Mouse (Mus musculus): ENCODE measurements around the gene Ifi205. TPM values are rescaled to one million over a fixed set of nuclear protein-coding genes. Genes with fewer than 3 reads are reported as not detected.
"Not testable (repeated sequence)": the region's sequence is repeated elsewhere in the genome, so short reads cannot be mapped to it uniquely, and the experiment has no call there.

The Ifi205 gene
- not detected in 2 replicates for polyA plus RNA-seq (2015; fragmentation: Nextera tagmentation; extraction: Ambion mirVana)

DNA sequence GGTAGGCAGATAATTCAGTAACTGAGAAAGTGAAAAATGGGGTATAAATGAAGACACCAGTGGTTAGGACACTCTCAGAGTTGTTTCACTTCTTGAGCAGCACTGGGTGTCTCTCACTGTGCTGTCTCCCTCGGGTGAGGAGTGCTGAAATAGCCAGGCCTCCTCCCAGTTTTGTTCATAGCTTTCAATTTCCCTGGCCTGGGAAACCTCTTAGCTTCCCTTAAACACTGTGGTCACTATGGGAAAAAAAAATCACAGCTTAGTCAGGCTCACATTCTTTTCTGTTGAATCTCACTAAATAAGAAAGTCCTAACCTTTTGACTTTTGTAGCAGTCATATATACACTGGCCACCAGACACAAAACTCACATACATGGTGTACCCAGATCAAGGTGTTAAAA, at the start of gene Ifi205:
Ifi205 (minus strand) TSS at position 113 of the 400 bp plus-strand sequence.
- Histone ChIP-seq H3K36me3 (no peaks in the 10 kb centered on the region), H3K4me2 (replicated peaks) (no peak within 1 kb of the TSS), H3K9me3 (no peaks in the 10 kb centered on the region), H3K4me3 (no peak within 1 kb of the TSS), H3K27ac (replicated peaks) (no peak within 1 kb of the TSS), H3K4me1 (no peaks in the 10 kb centered on the region), H3K27me3 (no peaks in the 10 kb centered on the region), H3K9ac (replicated peaks) (no peak within 1 kb of the TSS)
- no peak for ATAC-seq (replicated peaks)
- 72% methylated on average over 1 of the region's 1 CpGs for WGBS

DNA sequence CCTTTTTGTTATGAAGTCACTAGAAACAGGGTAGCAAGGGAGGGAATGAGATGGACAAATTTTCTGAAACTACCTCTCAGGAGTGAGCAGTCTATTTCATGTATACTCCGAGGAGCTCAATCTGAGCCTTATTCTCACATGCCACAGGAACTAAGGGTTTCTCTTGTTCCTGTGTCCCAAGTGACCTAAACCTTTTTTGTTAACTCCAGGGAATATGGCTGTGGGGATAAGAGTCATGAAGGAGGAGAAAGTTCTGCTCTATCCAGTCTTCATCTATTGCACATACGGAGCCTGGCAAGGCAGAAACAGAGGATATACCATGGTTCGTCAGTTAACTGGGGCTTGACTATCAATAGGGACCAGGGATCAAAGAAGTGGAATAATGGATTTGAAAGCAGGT, 34.7 kb upstream of the Ifi205 start, which contains the start of gene Olfr430:
Olfr430 (plus strand) TSS at position 301 of the 400 bp plus-strand sequence.
- no peak for ATAC-seq (replicated peaks)
- H3K9ac ChIP-seq (replicated peaks): no peak within 1 kb of the TSS
- no peak within 1 kb of the TSS for H3K4me3 ChIP-seq
- no peaks in the 10 kb centered on the region for H3K4me1 ChIP-seq
- no peak within 1 kb of the TSS for H3K27ac ChIP-seq (replicated peaks)
- WGBS: 88% methylated on average over 3 of the region's 3 CpGs
- H3K36me3 ChIP-seq: no peaks in the 10 kb centered on the region
- H3K4me2 ChIP-seq (replicated peaks): no peak within 1 kb of the TSS
- no peaks in the 10 kb centered on the region for H3K27me3 ChIP-seq
- no peaks in the 10 kb centered on the region for H3K9me3 ChIP-seq

DNA sequence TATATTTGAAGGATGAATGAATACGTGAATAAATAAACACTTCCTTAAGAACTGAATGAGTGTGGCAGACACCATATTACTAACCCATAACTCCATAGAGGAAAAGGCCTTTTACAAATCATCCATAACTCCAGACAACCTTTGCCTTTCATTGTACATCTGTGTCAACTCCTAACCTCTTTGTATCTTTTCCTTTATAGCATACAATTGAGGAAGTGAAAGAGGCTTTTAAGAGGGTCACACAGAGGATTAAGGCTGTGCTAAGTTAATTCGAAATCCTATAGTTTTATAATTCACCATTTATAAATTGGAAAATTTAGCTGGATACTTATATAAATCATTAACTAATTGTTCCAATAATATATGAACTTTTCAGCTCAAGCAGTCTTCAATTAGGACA, 23.6 kb upstream of the Ifi205 start:
- no peak overlapping the region for H3K27ac ChIP-seq (replicated peaks)
- H3K36me3 ChIP-seq: no peaks in the 10 kb centered on the region
- ATAC-seq (replicated peaks): no peak
- no peaks in the 10 kb centered on the region for H3K27me3 ChIP-seq
- H3K4me2 ChIP-seq (replicated peaks): no peak overlapping the region
- no peaks in the 10 kb centered on the region for H3K9me3 ChIP-seq
- no peak overlapping the region for H3K4me3 ChIP-seq
- H3K9ac ChIP-seq (replicated peaks): no peak overlapping the region
- 81% methylated on average over 2 of the region's 2 CpGs for WGBS
- H3K4me1 ChIP-seq: no peaks in the 10 kb centered on the region

DNA sequence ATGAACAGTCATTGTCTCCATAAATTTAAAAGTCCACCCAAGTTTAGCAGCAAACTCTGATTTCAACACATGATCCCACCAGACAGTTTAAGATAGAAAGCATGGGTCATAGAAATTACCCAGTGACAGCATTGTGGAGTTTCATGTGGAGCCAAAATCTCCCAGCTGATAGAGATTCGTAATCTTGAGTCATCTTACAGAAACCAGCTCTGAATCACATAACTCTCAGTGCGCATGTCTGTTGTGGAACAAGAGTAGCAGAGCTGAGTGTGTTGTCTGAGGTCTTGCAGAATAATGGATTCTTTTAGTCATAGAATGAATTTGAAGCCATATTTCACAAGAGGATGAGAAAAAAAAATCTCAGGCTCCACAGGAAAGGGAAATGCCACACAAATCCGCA, 21.4 kb upstream of the Ifi205 start:
- ATAC-seq (replicated peaks): no peak
- Histone ChIP-seq H3K4me1 (no peaks in the 10 kb centered on the region), H3K27ac (replicated peaks) (no peak overlapping the region), H3K9ac (replicated peaks) (no peak overlapping the region), H3K36me3 (no peaks in the 10 kb centered on the region), H3K4me3 (no peak overlapping the region), H3K27me3 (no peaks in the 10 kb centered on the region), H3K9me3 (no peaks in the 10 kb centered on the region), H3K4me2 (replicated peaks) (no peak overlapping the region)
- WGBS: 92% methylated on average over 3 of the region's 3 CpGs

DNA sequence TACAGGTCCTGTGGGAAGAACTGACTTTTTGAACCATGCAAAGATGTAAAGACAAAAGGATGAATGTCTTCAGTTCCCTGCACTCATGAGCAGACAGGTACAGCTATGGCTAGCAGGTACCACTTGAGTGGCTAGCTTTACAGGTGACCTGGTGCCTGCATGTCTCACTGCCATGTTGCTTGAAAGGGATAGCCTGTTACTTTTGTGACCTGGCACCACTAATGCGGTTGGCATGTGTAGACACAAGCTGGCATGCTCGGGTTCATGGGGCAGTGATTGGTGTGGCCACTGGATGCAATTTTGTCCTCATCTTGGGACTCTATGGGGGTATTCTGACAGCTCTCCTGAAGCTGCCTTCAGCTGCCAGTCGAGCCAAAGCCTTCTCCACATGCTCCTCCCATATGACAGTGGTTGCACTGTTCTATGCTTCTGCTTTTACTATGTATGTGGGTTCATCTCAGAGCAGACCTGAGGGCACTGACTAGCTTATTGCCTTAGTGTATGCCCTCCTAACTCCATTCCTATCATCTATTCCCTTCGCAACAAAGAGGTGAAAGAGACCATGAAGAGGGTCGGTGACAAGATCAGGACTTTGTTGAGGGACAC, 20.4 kb upstream of the Ifi205 start:
- H3K36me3 ChIP-seq: no peaks in the 10 kb centered on the region
- no peak overlapping the region for H3K4me2 ChIP-seq (replicated peaks)
- WGBS: 80% methylated on average over 5 of the region's 5 CpGs
- no peak overlapping the region for H3K9ac ChIP-seq (replicated peaks)
- H3K27me3 ChIP-seq: no peaks in the 10 kb centered on the region
- no peak overlapping the region for H3K4me3 ChIP-seq
- no peak overlapping the region for H3K27ac ChIP-seq (replicated peaks)
- H3K4me1 ChIP-seq: no peaks in the 10 kb centered on the region
- no peak for ATAC-seq (replicated peaks)
- no peaks in the 10 kb centered on the region for H3K9me3 ChIP-seq

DNA sequence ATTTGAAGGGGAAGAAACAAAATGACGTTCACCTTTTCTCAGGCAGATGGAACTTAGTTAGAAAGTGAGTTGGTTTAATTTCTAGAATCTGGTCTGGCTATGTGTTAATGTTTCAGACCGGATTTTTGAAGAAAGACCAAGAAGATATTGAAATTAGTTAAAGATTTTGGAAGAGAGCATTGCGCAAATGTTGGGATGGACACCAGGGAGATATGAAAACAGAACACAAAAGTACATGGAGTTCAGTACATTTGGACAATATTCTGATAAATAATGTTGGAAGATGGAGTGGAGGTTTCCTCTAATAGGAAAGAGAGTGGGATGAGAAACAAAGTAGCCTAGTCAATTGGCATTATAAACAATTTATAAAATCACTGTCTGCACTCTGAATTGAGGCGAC, 19.9 kb upstream of the Ifi205 start:
- H3K4me3 ChIP-seq: no peak overlapping the region
- no peaks in the 10 kb centered on the region for H3K9me3 ChIP-seq
- H3K27me3 ChIP-seq: no peaks in the 10 kb centered on the region
- no peaks in the 10 kb centered on the region for H3K4me1 ChIP-seq
- no peak overlapping the region for H3K4me2 ChIP-seq (replicated peaks)
- WGBS: 89% methylated on average over 4 of the region's 4 CpGs
- no peaks in the 10 kb centered on the region for H3K36me3 ChIP-seq
- no peak for ATAC-seq (replicated peaks)
- no peak overlapping the region for H3K27ac ChIP-seq (replicated peaks)
- no peak overlapping the region for H3K9ac ChIP-seq (replicated peaks)

DNA sequence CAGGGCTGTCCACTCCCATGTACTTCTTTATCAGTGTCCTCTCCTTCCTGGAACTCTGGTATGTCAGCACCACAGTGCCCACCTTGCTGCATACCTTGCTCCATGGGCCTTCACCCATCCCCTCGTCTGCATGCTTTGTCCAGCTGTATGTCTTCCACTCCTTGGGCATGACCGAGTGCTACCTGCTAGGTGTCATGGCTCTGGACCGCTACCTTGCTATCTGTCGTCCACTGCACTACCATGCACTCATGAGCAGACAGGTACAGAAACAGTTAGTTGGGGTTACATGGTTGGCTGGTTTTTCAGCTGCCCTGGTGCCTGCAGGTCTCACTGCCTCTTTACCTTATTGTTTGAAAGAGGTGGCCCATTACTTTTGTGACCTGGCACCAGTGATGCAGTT, 18.9 kb upstream of the Ifi205 start:
- Histone ChIP-seq H3K9ac (replicated peaks) (no peak overlapping the region), H3K9me3 (no peaks in the 10 kb centered on the region), H3K4me1 (no peaks in the 10 kb centered on the region), H3K36me3 (no peaks in the 10 kb centered on the region), H3K4me3 (no peak overlapping the region), H3K27me3 (no peaks in the 10 kb centered on the region), H3K4me2 (replicated peaks) (no peak overlapping the region), H3K27ac (replicated peaks) (no peak overlapping the region)
- no peak for ATAC-seq (replicated peaks)
- 87% methylated on average over 4 of the region's 4 CpGs for WGBS

DNA sequence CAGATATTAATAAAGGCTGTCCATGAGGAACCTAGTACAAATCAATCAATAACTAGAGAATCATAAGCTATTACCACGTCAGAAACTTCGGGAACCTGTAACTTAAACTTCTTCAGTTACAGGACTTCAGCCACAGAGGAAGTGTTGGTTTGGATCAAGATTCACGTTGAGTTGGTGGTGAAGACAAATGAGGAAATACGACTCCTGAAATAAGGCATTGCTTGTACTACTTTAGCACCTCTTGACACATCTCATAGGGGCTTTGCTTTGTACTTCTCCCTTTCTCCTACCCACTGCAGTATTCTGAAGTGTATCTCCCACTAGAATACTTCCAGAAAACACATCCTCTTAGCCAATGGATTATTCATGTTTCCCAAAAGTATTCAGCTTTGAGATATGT, 17.7 kb upstream of the Ifi205 start:
- not testable (repeated sequence) for H3K36me3 ChIP-seq; ATAC-seq (replicated peaks); H3K9me3 ChIP-seq; H3K9ac ChIP-seq (replicated peaks); H3K4me1 ChIP-seq; H3K27me3 ChIP-seq; H3K4me3 ChIP-seq; H3K4me2 ChIP-seq (replicated peaks); H3K27ac ChIP-seq (replicated peaks)
- WGBS: 87% methylated on average over 4 of the region's 4 CpGs

DNA sequence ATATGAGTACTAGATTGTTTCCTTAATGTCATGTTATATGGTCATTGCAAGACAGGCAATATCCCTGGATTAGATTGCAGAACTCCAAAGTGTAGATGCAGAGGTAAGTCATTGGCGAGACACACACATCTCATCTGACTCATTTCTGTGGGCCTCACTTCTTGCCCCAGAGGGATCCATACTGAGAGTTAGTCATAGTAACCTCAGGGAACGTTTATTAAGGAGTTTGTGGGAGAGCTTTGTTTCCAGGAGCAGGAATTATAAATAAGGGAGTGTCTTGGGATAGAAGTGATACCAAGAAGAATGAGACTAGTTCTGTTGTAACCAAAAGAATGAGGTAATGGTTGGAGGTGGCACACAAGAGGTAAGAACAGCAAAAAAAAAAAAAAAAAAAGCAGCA, 17.3 kb upstream of the Ifi205 start, which contains the start of gene Olfr432:
Olfr432 (plus strand) TSS at position 313 of the 400 bp plus-strand sequence.
- ATAC-seq (replicated peaks): no peak
- no peaks in the 10 kb centered on the region for H3K27me3 ChIP-seq
- H3K36me3 ChIP-seq: no peaks in the 10 kb centered on the region
- no peaks in the 10 kb centered on the region for H3K9me3 ChIP-seq
- no peak within 1 kb of the TSS for H3K4me3 ChIP-seq
- no peak within 1 kb of the TSS for H3K9ac ChIP-seq (replicated peaks)
- H3K4me1 ChIP-seq: no peaks in the 10 kb centered on the region
- no peak within 1 kb of the TSS for H3K27ac ChIP-seq (replicated peaks)
- 75% methylated on average over 2 of the region's 2 CpGs for WGBS
- no peak within 1 kb of the TSS for H3K4me2 ChIP-seq (replicated peaks)

DNA sequence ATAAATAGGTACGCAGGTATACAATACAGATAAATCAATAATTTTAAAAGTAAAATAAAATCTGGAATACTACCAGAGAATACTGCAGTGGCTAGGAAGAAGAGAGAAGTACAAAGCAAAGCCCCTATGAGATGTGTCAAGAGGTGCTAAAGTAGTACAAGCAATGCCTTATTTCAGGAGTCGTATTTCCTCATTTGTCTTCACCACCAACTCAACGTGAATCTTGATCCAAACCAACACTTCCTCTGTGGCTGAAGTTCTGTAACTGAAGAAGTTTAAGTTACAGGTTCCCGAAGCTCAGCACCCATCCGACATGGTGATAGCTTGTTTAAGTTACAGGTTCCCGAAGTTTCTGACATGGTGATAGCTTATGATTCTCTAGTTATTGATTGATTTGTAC, 16.6 kb upstream of the Ifi205 start:
- not testable (repeated sequence) for ATAC-seq (replicated peaks); H3K4me3 ChIP-seq; H3K27me3 ChIP-seq; H3K4me2 ChIP-seq (replicated peaks); H3K9ac ChIP-seq (replicated peaks); H3K4me1 ChIP-seq; H3K9me3 ChIP-seq; H3K27ac ChIP-seq (replicated peaks); H3K36me3 ChIP-seq
- 89% methylated on average over 6 of the region's 6 CpGs for WGBS

DNA sequence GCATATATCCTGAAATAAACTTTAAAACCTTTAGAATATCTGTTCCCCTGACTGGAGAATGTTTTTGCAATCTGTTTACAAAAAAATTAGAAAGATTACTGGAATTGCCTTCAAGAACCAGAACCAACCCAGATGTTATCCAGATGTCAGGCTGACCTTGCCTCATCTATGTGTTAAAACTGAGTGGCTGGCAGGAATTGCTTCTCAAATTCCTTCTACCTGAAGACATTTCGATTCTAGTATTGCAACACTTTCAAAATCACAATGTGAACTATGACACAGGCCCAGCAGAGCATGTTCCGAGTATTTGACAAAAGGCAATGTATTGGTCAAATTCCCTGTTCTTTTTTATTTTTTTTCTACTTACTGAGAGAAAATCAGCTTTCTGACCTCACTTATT, 12.8 kb upstream of the Ifi205 start:
- 77% methylated on average over 2 of the region's 2 CpGs for WGBS
- no peaks in the 10 kb centered on the region for H3K9me3 ChIP-seq
- ATAC-seq (replicated peaks): no peak
- no peak overlapping the region for H3K4me2 ChIP-seq (replicated peaks)
- no peaks in the 10 kb centered on the region for H3K36me3 ChIP-seq
- H3K9ac ChIP-seq (replicated peaks): no peak overlapping the region
- H3K4me1 ChIP-seq: no peaks in the 10 kb centered on the region
- no peak overlapping the region for H3K27ac ChIP-seq (replicated peaks)
- H3K27me3 ChIP-seq: no peaks in the 10 kb centered on the region
- H3K4me3 ChIP-seq: no peak overlapping the region

DNA sequence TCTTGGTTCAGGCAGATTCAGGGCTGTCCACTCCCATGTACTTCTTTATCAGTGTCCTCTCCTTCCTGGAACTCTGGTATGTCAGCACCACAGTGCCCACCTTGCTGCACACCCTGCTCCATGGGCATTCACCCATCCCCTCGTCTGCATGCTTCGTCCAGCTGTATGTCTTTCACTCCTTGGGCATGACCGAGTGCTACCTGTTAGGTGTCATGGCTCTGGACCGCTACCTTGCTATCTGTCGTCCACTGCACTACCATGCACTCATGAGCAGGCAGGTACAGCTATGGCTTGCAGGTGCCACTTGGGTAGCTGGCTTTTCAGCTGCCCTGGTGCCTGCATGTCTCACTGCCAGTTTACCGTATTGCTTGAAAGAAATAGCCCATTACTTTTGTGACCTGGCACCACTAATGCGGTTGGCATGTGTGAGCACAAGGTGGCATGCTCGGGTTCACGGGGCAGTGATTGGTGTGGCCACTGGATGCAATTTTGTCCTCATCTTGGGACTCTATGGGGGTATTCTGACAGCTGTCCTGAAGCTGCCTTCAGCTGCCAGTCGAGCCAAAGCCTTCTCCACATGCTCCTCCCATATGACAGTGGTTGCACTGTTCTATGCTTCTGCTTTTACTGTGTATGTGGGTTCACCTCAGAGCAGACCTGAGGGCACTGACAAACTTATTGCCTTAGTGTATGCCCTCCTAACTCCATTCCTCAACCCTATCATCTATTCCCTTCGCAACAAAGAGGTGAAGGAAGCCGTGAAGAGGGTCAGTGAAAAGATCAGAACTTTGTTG, 10.7 kb upstream of the Ifi205 start:
- not testable (repeated sequence) for ATAC-seq (replicated peaks); H3K36me3 ChIP-seq; H3K4me3 ChIP-seq; H3K4me1 ChIP-seq; H3K27me3 ChIP-seq; H3K9ac ChIP-seq (replicated peaks); H3K4me2 ChIP-seq (replicated peaks); H3K9me3 ChIP-seq; H3K27ac ChIP-seq (replicated peaks)
- 89% methylated on average over 12 of the region's 12 CpGs for WGBS

Measured in forebrain, embryonic 15.5 days (tissue).